Mouse (Mus musculus) liver, postnatal 0 days (tissue): ENCODE measurements around the gene Trim62. TPM values are rescaled to one million over a fixed set of nuclear protein-coding genes. Genes with fewer than 3 reads are reported as not detected.

Source experiments
- ATAC-seq: fragments of 200-750 bp; cut with Nextera tagmentation; 2 replicates; pipeline ENCODE4 v1.8.0; 2017; ENCODE audit warnings: mild to moderate bottlenecking, moderate library complexity
- DNase-seq: peaks from one replicate; pipeline ENCODE4 v3.0.0-alpha.2; 2016
- H3K27ac ChIP-seq: fragments of 300-500 bp; sonication (generic); 2 replicates; pipeline ENCODE4 v1.5.1; 2014; ENCODE audit warnings: antibody characterized with exemption, moderate library complexity, mild to moderate bottlenecking, low read depth
- H3K27me3 ChIP-seq: fragments of 300-500 bp; sonication (generic); 2 replicates; pipeline ENCODE4 v1.6.1; 2014; ENCODE audit warnings: low read length, control low read depth, mixed read lengths; ENCODE audit not compliant: insufficient read depth
- H3K36me3 ChIP-seq: fragments of 300-500 bp; sonication (generic); replicated peaks from 2 replicates; pipeline ENCODE4 v1.6.1; 2014; ENCODE audit warnings: mild to moderate bottlenecking, control low read depth, low read length, moderate library complexity, mixed read lengths; ENCODE audit not compliant: insufficient read depth
- H3K4me1 ChIP-seq: fragments of 300-500 bp; sonication (generic); 2 replicates; pipeline ENCODE4 v1.6.1; 2014; ENCODE audit warnings: antibody characterized with exemption, mild to moderate bottlenecking, control low read depth; ENCODE audit not compliant: insufficient read depth
- H3K4me2 ChIP-seq: fragments of 300-500 bp; sonication (generic); 2 replicates; pipeline ENCODE4 v1.6.1; 2014; ENCODE audit warnings: low read depth, mild to moderate bottlenecking, low read length, moderate library complexity, mixed read lengths
- H3K4me3 ChIP-seq: fragments of 300-500 bp; sonication (generic); 2 replicates; pipeline ENCODE4 v1.5.1; 2014; ENCODE audit warnings: low read depth, low read length
- H3K9ac ChIP-seq: fragments of 300-500 bp; sonication (generic); replicated peaks from 2 replicates; pipeline ENCODE4 v1.6.1; 2014; ENCODE audit warnings: mild to moderate bottlenecking, moderate library complexity
- H3K9me3 ChIP-seq: fragments of 300-500 bp; sonication (generic); 2 replicates; pipeline ENCODE4 v1.6.1; 2016; ENCODE audit warnings: mild to moderate bottlenecking, control low read depth, low read length, mixed read lengths
- CTCF ChIP-seq: sonication (generic); IDR thresholded peaks from 2 replicates; pipeline ENCODE4 v1.5.1; 2016; ENCODE audit warnings: antibody characterized with exemption, low read depth
- EP300 ChIP-seq: IDR thresholded peaks from 2 replicates; pipeline ENCODE4 v1.6.1; 2016; ENCODE audit warnings: antibody characterized with exemption, low read depth, mild to moderate bottlenecking
- WGBS: fragments of 180-500 bp; shearing (Covaris S2); extraction: QIAGEN DNeasy Blood & Tissue Kit; methylation state at CpG from one replicate; pipeline ENCODE4 v1.1.7; 2014; ENCODE audit not compliant: insufficient replicate concordance; 5-methylcytosine and 5-hydroxymethylcytosine counted together
- polyA plus RNA-seq: library from polyadenylated mRNA; unstranded; fragments of >200 nt; fragmentation: Nextera tagmentation; extraction: Ambion mirVana; gene quantifications from 2 replicates; pipeline ENCODE4 v1.2.1, GENCODE M21; 2015

The Trim62 gene
- polyA plus RNA-seq, 1 experiment from 2014 or later = 0.26 TPM

DNA sequence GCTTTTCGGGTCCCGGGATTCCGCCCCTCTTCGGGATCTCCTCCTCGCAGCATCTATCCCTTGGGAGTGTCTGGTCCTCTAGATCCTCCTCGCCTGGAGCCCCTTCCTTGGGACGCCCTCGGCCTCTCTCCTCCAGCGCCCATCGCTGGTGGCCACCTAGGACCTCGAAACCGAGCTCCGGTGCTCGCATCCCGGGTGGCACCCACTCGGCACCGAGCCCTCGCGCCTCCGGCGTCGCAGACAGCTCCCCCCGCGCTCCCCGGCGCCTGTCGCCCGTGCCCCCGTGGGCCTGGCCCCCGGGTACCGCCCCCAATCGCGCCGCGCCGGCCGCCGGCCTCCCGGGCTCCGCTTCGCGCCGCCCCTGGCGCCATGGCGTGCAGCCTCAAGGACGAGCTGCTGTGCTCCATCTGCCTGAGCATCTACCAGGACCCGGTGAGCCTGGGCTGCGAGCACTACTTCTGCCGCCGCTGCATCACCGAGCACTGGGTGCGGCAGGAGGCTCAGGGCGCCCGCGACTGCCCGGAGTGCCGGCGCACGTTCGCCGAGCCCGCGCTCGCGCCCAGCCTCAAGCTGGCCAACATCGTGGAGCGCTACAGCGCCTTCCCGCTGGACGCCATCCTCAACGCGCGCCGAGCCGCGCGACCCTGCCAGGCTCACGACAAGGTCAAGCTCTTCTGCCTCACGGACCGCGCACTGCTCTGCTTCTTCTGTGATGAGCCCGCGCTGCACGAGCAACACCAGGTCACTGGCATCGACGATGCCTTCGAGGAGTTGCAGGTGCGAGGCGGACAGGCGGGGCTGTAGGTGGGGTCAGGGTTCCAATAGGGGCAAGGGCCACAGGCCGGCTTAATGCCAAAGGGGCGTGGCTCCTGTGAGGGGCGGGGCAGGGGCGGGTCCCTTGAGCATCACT lies 676 bp downstream of the Trim62 start:
- DNase-seq = peak; percentile 65
- peaks cover 38% of the 10 kb centered on the region for H3K27me3 ChIP-seq
- WGBS = 1% methylated on average over 65 of the region's 94 CpGs

GRCm38 (mm10) chr4:128884711-128885095 lies 1.3 kb downstream of the Trim62 start:
- TF ChIP-seq EP300 = no peak
- TF ChIP-seq CTCF = no peak
- Histone ChIP-seq H3K36me3 (no peaks in the 10 kb centered on the region), H3K27me3 (peaks cover 38% of the 10 kb centered on the region), H3K9me3 (no peaks in the 10 kb centered on the region), H3K4me1 (peaks cover 16% of the 10 kb centered on the region), H3K4me3 (peak overlapping the region; percentile 60; the same call in 1 of the 2 replicates), H3K9ac (no peak overlapping the region), H3K4me2 (peak overlapping the region; percentile 96), H3K27ac (no peak overlapping the region)
- whole genome bisulfite sequencing = 47% methylated on average over 5 of the region's 5 CpGs
- DNase-seq = no peak
- ATAC-seq = no peak

More for the DNA sequence above, 676 bp downstream of the Trim62 start:
- Histone ChIP-seq H3K4me3 (peak overlapping the region; percentile 60), H3K9ac (peak overlapping the region; percentile 59), H3K9me3 (no peaks in the 10 kb centered on the region), H3K36me3 (no peaks in the 10 kb centered on the region), H3K27ac (no peak overlapping the region), H3K4me2 (peak overlapping the region; percentile 96), H3K4me1 (peaks cover 16% of the 10 kb centered on the region)
- peak; percentile 40; the same call in 1 of the 2 replicates for ATAC-seq
- TF ChIP-seq CTCF (no peak), EP300 (no peak)

- 91% methylated on average over 8 of the region's 8 CpGs for WGBS
- TF ChIP-seq EP300 = no peak
- TF ChIP-seq CTCF = no peak
- Histone ChIP-seq H3K4me1 (peaks cover 16% of the 10 kb centered on the region), H3K27me3 (peaks cover 38% of the 10 kb centered on the region), H3K27ac (no peak overlapping the region), H3K36me3 (no peaks in the 10 kb centered on the region), H3K9me3 (no peaks in the 10 kb centered on the region), H3K9ac (no peak overlapping the region), H3K4me3 (no peak overlapping the region), H3K4me2 (no peak overlapping the region)
- DNase-seq (no peak), ATAC-seq (no peak)
These were observed 2.2 kb downstream of the Trim62 start for GRCm38 (mm10) chr4:128885540-128885939.

- no peaks in the 10 kb centered on the region for H3K36me3 ChIP-seq
- H3K27me3 ChIP-seq = peaks cover 38% of the 10 kb centered on the region
- ATAC-seq (no peak), DNase-seq (no peak)
- no peak overlapping the region for H3K9ac ChIP-seq
- peaks cover 16% of the 10 kb centered on the region for H3K4me1 ChIP-seq
- H3K27ac ChIP-seq = no peak overlapping the region
- TF ChIP-seq CTCF = no peak
- no peak for TF ChIP-seq EP300
- H3K9me3 ChIP-seq = no peaks in the 10 kb centered on the region
- H3K4me3 ChIP-seq = no peak overlapping the region
- H3K4me2 ChIP-seq = no peak overlapping the region
- WGBS = 65% methylated on average over 5 of the region's 5 CpGs
These were observed 3.2 kb downstream of the Trim62 start for GRCm38 (mm10) chr4:128886571-128886970.

- no peak overlapping the region for H3K9ac ChIP-seq
These were observed 3.6 kb downstream of the Trim62 start for GRCm38 (mm10) chr4:128887026-128887425.

GRCm38 (mm10) chr4:128887641-128888091 lies 4.3 kb downstream of the Trim62 start:
- no peak overlapping the region for H3K9ac ChIP-seq
- H3K27ac ChIP-seq = no peak overlapping the region
- no peak overlapping the region for H3K4me3 ChIP-seq
- TF ChIP-seq EP300 = no peak
- no peak for TF ChIP-seq CTCF
- H3K27me3 ChIP-seq = peaks cover 34% of the 10 kb centered on the region
- H3K4me2 ChIP-seq = no peak overlapping the region
- DNase-seq (no peak), ATAC-seq (no peak)
- no peaks in the 10 kb centered on the region for H3K36me3 ChIP-seq
- 71% methylated on average over 9 of the region's 9 CpGs for WGBS
- H3K9me3 ChIP-seq = no peaks in the 10 kb centered on the region
- H3K4me1 ChIP-seq = peaks cover 16% of the 10 kb centered on the region

More at GRCm38 (mm10) chr4:128887026-128887425, 3.6 kb downstream of the Trim62 start:
- WGBS = 81% methylated on average over 10 of the region's 10 CpGs
- no peak overlapping the region for H3K27ac ChIP-seq
- H3K9me3 ChIP-seq = no peaks in the 10 kb centered on the region
- no peak overlapping the region for H3K4me3 ChIP-seq
- H3K36me3 ChIP-seq = no peaks in the 10 kb centered on the region
- H3K4me2 ChIP-seq = no peak overlapping the region
- H3K27me3 ChIP-seq = peaks cover 38% of the 10 kb centered on the region
- DNase-seq (no peak), ATAC-seq (no peak)
- peaks cover 16% of the 10 kb centered on the region for H3K4me1 ChIP-seq
- TF ChIP-seq CTCF (no peak), EP300 (no peak)
